Mouse (Mus musculus) embryonic stem cell, embryonic (primary cell): ENCODE measurements around the gene Dnhd1.

Source experiments
- CTCF ChIA-PET, 4 experiments: fragments of 300-600 bp in 2 of 4; fragments of 350-600 bp in 2 of 4; sonication (Branson Sonifier 250); formaldehyde crosslinking; loops; one replicate each; lab custom pipeline; 2022; ENCODE audit warnings: inconsistent platforms in 2 of 4; lab: Charles Lee
- POLR2A ChIA-PET, 4 experiments: fragments of 300-600 bp in 2 of 4; fragments of 350-600 bp in 2 of 4; sonication (Branson Sonifier 250); formaldehyde crosslinking; loops; one replicate each; lab custom pipeline; 2022; ENCODE audit warnings: antibody characterized with exemption in 4 of 4, inconsistent platforms in 1 of 4; lab: Charles Lee

Gene Dnhd1

DNA sequence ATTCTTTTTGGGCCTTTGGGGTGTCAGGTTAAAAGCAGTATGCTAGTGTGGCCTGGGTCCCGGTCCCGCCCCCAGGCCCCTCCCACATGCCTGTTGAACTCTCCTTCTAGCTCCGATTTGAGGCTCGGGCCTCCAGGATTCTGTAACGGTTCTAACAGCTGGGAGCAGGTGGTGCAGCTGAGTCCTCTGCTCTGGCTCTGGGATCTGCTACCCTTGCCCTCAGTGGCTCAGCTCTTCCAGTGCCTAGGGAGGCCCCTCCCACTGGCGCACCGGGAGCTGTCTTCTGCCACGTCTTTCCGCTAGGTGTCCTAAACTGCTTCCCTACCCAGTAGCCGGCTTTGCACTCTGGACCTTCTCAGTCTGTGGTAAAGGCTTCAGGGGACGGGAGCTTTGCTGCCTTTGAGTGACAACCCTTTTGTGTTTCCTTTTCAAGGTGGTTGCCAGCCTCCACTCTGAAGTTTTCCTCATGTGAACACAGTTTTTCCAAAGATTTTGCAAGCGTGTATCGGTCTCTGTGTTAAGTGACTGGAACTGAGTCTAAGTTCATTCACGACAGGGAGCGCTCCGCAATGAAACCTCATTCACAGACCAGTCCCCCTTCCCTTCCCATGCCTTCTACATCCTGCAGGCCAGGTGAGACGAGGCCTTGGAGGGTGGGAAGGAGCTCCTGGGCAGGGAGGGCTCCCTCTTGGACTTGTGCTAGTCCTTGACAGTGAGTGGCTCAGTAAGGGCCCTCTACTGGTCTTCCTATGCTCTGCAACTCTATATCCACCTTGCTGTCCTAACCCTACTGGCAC is at the start of gene Dnhd1:
Gene Dnhd1, plus strand, starts transcription at position 189 of the 797 bp plus-strand sequence.
- POLR2A ChIA-PET: interaction anchor here in 3 of 4 experiments (0.6 to 4.1 kb wide), 37 partner anchors 8 to 1432 kb away, joined by 3 to 67 read pairs (median 4); partner anchors contain the start of genes Arfip2 (in 3 of the 3), Gm45799 (in 3 of the 3), Timm10b (in 3 of the 3) and Ilk (in 2 of the 3)
- CTCF ChIA-PET: interaction anchor here (0.5 to 2.9 kb wide), 60 partner anchors 9 to 1432 kb away, joined by 3 to 29 read pairs (median 4); partner anchors contain the start of genes Arfip2 (in 3 of the 4), Gm45799 (in 3 of the 4), Timm10b (in 3 of the 4) and Taf10 (in 2 of the 4)

DNA sequence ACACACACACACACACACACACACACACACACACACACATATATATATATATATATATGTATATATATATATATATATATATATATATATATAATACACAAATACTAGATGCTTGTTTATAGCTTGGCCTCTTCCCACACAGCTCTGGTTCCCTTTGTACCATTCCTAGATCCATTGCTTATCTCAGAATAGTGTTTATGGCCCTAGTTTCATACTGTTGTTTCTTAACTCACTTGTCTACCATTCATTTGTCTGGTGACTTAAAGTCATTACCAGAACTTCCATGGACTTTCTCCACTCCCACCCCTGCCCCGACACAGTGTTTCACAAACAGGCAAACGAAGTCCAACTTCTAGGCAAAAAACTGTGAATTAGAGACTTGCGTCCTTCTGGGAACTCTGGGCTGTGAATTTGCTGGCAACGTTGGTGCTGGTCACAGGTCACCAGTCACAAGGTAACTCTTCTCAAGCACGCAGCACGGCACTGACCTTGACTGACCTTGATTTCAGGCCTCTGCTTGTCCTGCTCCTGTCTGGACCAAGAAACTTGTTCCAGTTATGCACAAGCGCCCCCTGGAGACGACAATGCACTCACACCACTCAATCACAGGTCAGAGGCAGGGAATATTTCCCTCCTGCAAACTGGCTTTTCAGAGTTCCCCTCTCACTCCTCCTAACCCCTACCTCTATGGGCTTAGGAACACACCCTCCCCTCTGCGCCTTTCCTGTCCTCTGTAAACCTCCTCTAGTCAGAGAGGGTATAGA is 47.6 kb upstream of the Dnhd1 start:
- CTCF ChIA-PET: interaction anchor here in 2 of 4 experiments (0.6 to 1.2 kb wide), 6 partner anchors 13 to 214 kb away, joined by 3 to 6 read pairs (median 3); partner anchors contain the start of genes Dnhd1 (in 1 of the 2) and Mrpl17 (in 1 of the 2)

DNA sequence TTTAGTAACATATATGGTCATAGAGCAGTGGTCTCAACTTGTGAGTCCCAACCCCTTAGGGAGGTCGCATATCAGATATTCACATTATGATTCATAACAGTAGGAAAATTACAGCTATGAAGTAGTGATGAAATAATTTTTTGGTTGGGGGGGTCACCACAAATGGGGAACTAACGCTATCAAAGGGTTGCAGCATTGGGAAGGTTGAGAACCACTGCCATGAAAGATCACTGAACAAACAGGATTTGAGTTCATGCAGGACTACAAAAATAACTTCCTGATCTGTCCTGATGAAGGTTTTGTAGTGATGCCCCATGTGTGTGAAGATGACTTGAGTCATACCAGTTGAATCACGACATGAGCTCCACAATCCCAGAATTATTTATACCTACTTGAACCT is 42.2 kb upstream of the Dnhd1 start:
- CTCF ChIA-PET: interaction anchor here in 1 of 4 experiments (0.7 kb wide), 1 partner anchor 32 kb away, joined by 8 read pairs; the partner anchor contains the start of genes Arfip2 and Timm10b

More for the DNA sequence above, 47.6 kb upstream of the Dnhd1 start:
- POLR2A ChIA-PET: interaction anchor here (0.6 to 1.2 kb wide), 5 partner anchors 12 to 208 kb away, joined by 3 to 5 read pairs (median 3); partner anchors contain the start of genes Arfip2 (in 1 of the 4), Gm45799 (in 1 of the 4), Mrpl17 (in 1 of the 4) and Timm10b (in 1 of the 4)

DNA sequence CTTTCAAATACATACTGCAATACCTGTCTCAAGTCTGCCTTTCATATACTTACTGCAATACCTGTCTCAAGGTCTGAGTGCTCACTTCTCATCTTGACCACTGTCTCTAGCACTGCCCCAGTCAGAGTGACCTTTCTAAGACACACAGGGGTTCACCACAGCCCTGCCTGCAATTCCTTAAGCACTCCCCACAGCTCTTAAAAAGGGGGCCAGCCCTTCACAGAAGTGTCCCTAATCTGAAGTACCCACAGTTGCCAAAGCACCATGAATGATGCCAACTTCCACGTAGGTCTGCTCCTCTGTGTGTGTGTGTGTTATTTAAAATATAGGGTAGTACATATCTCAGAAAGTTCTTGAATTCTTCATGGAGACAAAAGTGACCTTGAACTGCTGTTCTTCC is 38.9 kb upstream of the Dnhd1 start:
- CTCF ChIA-PET: no interaction called here
- POLR2A ChIA-PET: interaction anchor here in 2 of 4 experiments (1.2 to 1.3 kb wide), 3 partner anchors 22 to 29 kb away, joined by 4 to 5 read pairs (median 5); partner anchors contain the start of genes Arfip2 (in 1 of the 2), Gm45799 (in 1 of the 2) and Timm10b (in 1 of the 2)

More for the DNA sequence above, 42.2 kb upstream of the Dnhd1 start:
- POLR2A ChIA-PET: interaction anchor here in 2 of 4 experiments (0.7 to 1.7 kb wide), 4 partner anchors 7 to 54 kb away, joined by 3 to 5 read pairs (median 3); partner anchors contain the start of genes Dnhd1 (in 1 of the 2) and Smpd1 (in 1 of the 2)

DNA sequence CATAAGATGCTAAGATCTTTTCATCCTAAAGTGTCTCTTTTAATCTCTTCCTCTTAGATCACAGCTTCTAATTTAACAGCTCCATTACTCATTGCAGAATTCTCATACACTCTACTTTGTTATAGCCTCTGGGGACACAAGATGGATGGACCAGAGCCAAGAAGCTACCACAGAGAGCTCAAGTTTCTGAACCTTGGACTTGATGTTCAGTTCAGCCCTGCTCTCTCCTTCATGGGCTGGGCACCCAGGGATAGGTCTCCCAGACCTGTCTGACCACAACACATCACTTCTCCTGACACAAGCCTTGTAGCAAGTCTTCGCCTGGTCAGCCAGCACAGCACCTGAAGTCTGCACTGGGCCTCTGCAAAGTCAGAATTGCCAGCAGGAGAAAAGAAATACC is 36.2 kb upstream of the Dnhd1 start:
- CTCF ChIA-PET: interaction anchor here in 2 of 4 experiments (0.7 to 1.0 kb wide), 2 partner anchors 197 to 204 kb away, joined by 3 to 4 read pairs; partner anchors contain the start of gene Mrpl17 (in 1 of the 2)
- POLR2A ChIA-PET: interaction anchor here in 2 of 4 experiments (0.5 to 2.1 kb wide), 4 partner anchors 11 to 1548 kb away, joined by 3 to 6 read pairs (median 4); partner anchors contain the start of gene Fam160a2 (in 1 of the 2)

DNA sequence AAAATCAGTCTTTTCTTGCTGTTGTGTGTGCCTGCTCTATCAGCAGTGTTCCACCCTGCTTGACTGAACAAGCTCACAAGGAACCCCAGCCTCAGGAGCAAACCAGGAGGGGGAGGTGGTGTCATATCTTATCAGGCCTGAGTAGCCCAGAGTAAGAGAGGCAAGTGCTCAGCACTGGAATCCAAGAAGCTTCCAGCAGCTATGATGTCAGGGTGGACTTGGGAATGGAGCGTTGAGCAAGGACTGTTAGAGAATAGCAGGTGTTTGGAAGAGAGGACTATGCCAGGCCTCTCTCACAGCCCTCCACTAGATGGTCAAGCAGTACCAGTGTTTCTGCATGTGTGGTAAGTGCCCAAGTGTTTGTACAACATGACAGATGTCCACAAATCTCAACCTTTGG is 34.9 kb upstream of the Dnhd1 start:
- ChIA-PET POLR2A (interaction anchor here in 2 of 4 experiments (0.6 to 2.1 kb wide), 3 partner anchors 8 to 216 kb away, joined by 4 to 5 read pairs (median 5); partner anchors contain the start of gene Fam160a2 (in 1 of the 2)), CTCF (interaction anchor here in 1 of 4 experiments (1.3 kb wide), 1 partner anchor 12 kb away, joined by 6 read pairs; no protein-coding TSS in a partner anchor)

DNA sequence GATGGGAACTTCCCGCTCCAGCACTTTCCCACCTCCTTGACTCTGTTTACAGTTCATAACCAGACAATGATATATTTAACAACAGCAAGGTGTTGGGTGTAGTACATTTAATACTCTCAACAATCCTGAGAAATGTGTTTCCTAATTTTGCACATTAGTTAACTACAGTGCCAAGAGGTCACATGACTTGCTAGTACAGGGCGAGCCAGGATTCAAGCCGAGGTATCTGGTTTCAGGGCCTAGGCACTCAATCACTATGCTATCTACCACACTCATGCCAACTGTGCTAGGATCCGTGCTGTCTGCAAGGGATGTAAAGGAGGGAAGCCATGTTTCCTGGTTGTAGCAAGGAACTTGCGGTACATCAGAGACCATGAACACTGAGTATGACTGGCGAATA is 34.1 kb upstream of the Dnhd1 start:
- POLR2A ChIA-PET: interaction anchor here in 2 of 4 experiments (1.5 to 1.9 kb wide), 2 partner anchors 9 to 62 kb away, joined by 3 to 5 read pairs; partner anchors contain the start of gene Smpd1 (in 1 of the 2)
- CTCF ChIA-PET: interaction anchor here in 1 of 4 experiments (1.5 kb wide), 1 partner anchor 35 kb away, joined by 3 read pairs; no protein-coding TSS in a partner anchor

DNA sequence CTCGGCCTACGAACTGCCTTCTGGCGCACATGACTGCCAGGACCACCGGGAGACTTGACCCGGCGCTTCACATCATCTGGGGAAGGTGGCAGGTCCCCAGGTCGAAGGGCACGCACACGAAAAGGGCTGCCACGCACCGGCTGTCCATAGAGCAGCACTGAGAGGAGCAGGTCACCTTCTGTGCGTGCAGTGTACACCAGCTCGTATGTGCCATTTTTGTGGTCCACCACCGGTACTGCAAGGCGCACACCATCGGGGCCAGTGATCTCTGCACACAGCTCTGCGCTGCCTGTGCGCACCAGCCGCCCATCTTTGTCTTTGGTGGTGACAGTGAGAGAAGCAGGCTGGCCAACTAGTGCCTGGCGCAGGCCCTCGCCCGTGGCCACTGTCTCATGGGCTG is 32.8 kb upstream of the Dnhd1 start:
- ChIA-PET POLR2A (interaction anchor here in 3 of 4 experiments (0.7 to 3.2 kb wide), 11 partner anchors 9 to 218 kb away, joined by 3 to 15 read pairs (median 4); partner anchors contain the start of genes Arfip2 (in 2 of the 3), Gm45799 (in 2 of the 3), Timm10b (in 2 of the 3) and Apbb1 (in 1 of the 3)), CTCF (interaction anchor here in 3 of 4 experiments (0.6 to 1.5 kb wide), 6 partner anchors 11 to 62 kb away, joined by 3 read pairs; partner anchors contain the start of gene Dnhd1 (in 2 of the 3))

DNA sequence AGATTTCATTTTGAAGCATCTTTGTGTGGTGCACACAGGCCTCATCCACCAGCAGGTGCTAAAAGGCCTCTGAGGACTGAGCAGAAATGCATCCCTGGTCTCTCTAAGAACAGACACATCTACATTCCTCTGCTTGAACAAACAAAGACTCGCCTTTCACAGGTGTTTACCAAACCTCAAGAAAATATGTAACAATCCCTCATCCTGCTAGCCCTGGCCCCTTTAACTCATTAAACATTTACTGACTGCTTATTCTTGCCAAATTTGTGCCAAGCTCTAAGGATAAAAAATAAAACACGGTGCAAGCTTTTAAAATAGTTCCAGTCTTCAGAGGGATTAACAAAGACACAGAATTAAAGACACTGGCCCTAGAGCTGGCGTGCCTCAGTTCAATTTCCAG is 30.9 kb upstream of the Dnhd1 start:
- ChIA-PET CTCF (no interaction called here), POLR2A (interaction anchor here in 1 of 4 experiments (3.2 kb wide), 1 partner anchor 14 kb away, joined by 15 read pairs; the partner anchor contains the start of gene Trim3)

DNA sequence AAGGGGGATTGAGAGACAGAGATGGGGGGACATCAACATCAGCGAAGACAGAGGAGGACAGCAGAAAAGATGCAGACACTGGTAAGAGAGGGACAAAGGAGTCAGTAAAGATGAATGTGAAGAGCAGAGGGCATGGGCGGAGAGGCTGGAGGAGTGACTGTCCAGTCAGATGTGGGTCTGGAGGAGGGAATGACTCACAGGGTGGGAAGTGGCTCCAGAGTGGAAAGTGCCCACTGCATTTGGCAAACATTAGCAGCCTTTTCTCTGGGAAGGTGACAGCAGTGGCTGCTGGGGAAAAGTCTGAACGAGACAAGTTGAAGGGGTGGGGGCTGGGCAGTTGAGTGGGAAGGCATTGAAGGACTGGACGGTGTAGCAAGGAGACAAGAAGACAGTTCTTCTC is 29.6 kb upstream of the Dnhd1 start:
- CTCF ChIA-PET: no interaction called here
- POLR2A ChIA-PET: interaction anchor here in 1 of 4 experiments (0.5 kb wide), 1 partner anchor 1749 kb away, joined by 4 read pairs; no protein-coding TSS in a partner anchor

DNA sequence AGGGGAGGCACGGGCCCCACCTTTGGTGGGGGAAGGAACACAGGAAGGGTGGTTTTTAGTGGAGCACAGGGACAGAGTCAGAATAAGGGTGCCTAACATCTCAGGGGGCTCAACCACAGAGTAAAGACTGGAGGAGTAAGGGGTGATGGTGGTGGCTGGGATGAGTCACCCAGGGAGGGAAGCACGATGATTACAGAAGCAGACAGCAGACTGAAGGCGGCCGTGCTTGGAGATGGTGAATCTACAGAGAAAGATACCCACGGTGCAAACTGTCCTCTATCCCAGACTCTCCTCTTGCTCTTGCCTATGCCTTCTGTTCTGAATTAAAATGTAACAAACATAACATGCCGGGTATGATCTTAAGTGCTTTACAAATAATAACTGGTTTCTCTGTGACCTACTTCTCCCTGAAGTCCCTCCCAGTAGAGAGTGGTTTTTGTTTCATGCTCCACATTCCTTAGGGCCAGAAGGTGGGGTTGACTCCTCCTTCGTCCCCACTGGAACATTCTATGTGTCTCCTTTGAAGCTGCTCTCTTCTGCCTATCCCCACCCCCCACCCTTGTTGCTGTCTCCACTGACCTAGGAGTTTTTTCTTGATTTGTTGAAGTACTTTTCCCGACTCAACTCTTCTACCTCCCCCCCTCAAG is 28.9 kb upstream of the Dnhd1 start:
- POLR2A ChIA-PET: interaction anchor here in 2 of 4 experiments (1.1 kb wide), 2 partner anchors 13 to 19 kb away, joined by 5 to 9 read pairs; partner anchors contain the start of genes Arfip2 (in 1 of the 2), Gm45799 (in 1 of the 2) and Timm10b (in 1 of the 2)
- CTCF ChIA-PET: no interaction called here

DNA sequence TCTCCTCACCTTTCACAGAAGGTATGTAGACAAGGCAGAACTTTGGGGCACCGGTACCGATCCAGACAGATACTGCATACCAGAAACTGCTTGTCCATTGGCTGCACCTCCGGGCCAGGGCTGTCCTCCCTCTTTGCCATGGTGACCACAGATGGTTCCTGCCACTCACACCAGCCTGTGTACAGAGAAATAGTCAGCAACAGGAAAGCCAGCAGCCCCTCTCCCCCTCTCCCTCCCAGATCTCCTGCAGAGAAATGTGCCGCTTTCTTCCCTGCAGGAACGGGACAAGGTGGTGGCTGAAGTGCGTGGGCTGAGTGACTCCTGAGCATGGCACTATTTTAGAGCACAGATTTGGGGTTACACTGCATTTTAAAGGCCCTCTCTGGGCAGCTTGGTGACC is 25.2 kb upstream of the Dnhd1 start:
- ChIA-PET POLR2A (interaction anchor here in 2 of 4 experiments (0.7 to 1.5 kb wide), 3 partner anchors 10 to 26 kb away, joined by 4 to 5 read pairs (median 4); partner anchors contain the start of gene Dnhd1 (in 2 of the 2)), CTCF (no interaction called here)

DNA sequence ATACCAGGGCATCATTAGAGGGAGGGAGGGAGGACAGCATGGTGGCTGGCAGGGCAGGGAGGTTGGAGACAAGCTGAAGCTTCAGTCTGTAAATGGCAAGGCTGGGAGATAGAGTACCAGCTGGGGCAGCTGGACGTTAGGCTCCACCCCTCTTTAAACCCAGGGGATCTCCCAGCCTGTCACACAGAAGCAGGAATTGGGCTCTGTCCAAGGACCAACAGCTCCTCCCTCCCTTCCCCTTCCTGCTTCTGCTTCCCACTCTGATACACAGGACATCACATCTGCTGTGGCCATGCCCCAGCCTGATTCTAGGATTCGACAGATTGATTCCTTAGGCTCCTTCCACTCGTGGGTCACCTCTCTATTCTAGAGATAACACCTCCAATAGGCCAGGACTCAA is 22.0 kb upstream of the Dnhd1 start:
- ChIA-PET POLR2A (interaction anchor here in 2 of 4 experiments (0.6 to 1.8 kb wide), 2 partner anchors 11 to 12 kb away, joined by 3 to 7 read pairs; partner anchors contain the start of genes Arfip2 (in 1 of the 2), Gm45799 (in 1 of the 2) and Timm10b (in 1 of the 2)), CTCF (no interaction called here)

DNA sequence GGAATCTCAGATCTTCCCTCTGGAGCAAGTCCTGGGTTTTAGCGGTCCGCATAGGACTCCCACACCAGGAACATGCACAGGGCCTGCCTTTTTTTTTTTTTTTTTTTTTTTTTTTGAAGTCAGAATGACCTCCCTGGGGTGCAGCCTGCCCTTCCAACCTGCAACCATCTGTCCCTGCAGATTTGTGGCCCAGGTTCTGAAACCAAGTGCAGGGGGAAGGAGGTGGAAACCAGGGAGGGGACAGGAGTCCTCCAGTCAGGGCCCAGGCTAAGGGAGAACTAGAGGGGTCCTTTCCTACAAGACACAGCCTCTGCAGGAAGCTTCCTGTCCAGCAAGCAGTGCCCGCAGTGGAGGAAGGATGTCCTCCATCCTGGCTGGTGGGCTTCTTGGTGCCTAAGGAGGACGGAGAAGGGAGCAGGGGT is 18.1 kb upstream of the Dnhd1 start:
- ChIA-PET CTCF (no interaction called here), POLR2A (interaction anchor here in 2 of 4 experiments (0.7 to 3.1 kb wide), 7 partner anchors 8 to 233 kb away, joined by 4 to 15 read pairs (median 5); partner anchors contain the start of genes Dnhd1 (in 1 of the 2), Fam160a2 (in 1 of the 2) and Smpd1 (in 1 of the 2))

DNA sequence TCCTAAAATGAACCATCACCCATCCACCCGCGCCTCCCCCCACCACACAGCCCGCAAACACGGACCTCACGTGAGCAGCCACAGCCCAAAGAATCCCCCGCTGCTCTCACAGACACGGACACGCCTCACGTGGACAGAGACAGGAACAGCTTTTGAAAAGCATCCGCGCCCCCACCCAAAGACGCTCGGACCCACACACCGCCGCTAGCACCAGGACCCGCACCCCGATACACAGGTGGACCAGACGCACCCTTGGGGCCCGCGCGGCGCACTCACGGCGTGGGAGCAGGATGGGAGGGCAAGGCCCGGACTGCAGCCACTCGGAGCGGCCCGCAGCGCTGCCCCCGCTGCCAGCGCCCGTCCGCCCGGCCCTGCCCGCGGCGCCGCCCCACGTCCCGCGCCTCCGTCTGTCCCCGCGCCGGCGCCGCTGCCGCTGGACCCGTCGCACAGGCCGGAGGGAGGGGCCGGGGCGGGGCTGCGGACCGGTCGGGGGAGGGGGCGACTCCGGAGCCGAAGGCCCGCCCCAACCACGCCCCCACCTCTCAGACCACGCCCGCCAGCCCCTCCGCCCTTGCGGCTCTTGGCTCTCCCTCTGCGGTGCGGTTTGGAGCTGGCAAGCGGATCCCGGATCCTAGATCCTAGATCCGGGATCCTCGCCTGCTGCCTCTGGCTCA is 17.4 kb upstream of the Dnhd1 start, which contains the start of gene Trim3:
Gene Trim3, minus strand, starts transcription at position 445 of the 674 bp plus-strand sequence.
- POLR2A ChIA-PET: interaction anchor here in 3 of 4 experiments (0.6 to 3.1 kb wide), 25 partner anchors 8 to 1576 kb away, joined by 3 to 15 read pairs (median 5); partner anchors contain the start of genes Dnhd1 (in 2 of the 3), Smpd1 (in 2 of the 3), Tpp1 (in 2 of the 3) and Fam160a2 (in 1 of the 3)
- CTCF ChIA-PET: interaction anchor here in 1 of 4 experiments (1.6 kb wide), 1 partner anchor 18 kb away, joined by 16 read pairs; the partner anchor contains the start of gene Dnhd1
